Mouse (Mus musculus): Measurements from ENCODE around the gene Srpr.

Gene Srpr

DNA sequence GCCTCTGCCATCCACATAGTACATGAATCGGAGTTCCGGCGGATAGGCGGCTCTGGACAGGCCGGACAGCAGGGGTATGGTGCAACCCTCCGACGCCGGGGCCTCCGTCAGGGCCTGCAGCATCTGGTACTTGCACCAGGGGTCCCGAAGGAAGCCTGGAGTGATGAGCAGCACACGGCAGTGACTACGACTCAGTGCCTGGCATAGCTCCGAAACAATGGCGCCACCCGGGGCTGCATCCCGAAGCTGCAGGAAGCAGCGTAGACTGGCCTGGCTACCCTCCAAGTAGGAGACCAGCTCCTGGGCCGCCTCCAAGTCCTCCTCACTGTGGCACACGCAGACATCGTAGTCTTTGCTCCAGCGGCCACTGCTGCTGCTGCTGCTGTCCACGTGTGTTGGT, 11.3 kb upstream of the Srpr start:
- no peak for DNase-seq (ENCODE audit: low read depth, low spot score)

DNA sequence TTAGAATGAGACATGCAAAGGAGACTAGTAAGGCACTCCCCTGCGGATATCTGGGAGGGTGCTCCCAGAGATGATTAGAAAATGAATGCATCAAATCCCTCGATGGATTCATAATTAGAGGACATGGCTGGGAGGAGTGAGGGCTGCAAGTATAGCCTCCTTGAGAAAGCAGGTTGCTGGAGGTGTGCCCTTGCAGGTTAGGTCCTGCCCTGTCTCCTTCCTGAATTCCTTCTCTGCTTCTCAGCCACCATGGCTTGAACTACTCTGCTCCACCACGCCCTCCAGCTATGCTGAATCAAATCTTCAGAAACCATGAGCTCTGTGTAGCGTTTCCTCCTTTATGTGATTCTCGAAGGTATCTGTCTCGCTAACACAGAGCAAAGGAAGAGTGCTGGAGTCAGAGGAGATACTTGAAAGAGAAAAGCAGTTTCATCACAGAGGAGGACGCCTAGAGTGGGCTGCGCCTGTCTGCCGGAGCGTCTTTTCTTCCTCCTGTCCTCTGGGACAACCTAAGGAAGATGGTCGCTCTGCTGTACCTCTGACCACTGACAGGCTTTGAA, 6.9 kb upstream of the Srpr start:
- DNase-seq (ENCODE audit: low read depth, low spot score), result no peak

DNA sequence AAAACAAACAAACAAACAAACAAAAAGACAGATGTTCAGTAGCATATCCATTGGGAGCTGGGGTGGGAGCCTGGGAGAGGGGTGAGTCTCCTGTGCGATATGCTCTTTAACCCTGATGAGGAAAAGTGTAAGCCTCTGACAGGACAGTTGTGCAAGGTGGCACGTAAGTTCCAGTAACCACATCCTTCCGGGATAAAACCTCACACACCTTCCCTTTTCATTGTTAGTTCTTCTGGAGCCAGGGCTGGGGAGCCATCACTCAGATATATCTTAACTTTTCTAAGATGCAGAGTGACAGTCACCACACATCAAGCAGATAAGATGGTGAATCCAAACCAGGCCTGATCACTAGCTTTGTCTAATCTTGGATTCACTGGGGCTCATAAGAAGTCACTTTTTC, 5.9 kb upstream of the Srpr start:
- DNase-seq (ENCODE audit: low read depth, low spot score), result no peak

DNA sequence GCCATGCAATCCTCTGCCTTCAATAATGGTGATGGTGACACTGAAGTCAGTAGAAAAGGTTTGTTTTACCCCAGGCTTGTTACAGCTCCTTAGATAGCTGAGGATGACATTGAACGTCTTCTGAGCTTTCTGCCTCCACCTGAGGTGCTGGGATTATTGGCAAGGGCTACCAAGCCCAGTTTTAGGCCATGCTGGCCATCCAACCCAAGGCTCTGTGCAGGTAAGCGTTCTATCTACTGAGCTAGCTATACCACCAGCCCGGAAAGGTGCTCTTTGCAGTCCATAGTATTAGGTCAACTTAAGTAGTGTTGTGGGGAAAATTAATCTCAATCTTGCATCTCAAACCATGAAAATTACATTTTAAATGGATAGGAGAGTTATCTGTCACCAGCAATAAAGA, 2.4 kb upstream of the Srpr start:
- no peak for DNase-seq (ENCODE audit: low read depth, low spot score)

DNA sequence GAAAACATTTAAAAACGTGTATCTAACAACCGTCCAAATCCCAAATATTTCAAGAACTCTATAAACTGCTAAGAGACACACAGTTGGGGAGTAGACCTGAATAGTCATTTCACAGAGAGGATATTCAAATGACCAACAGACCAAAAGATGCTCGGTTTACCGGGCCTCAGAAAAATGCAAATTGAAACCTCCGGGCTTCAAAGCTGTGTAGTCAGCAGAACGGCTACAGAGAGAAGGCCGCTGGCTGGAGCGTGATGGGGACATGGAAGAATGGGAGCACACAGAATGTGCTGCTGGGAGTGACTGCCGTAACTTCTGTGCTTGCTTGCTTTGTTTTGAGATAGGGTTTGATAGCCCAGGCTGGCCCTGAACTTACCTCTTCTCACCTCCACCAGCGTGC, 1.6 kb upstream of the Srpr start:
- DNase-seq (ENCODE audit: low read depth, low spot score), result no peak

DNA sequence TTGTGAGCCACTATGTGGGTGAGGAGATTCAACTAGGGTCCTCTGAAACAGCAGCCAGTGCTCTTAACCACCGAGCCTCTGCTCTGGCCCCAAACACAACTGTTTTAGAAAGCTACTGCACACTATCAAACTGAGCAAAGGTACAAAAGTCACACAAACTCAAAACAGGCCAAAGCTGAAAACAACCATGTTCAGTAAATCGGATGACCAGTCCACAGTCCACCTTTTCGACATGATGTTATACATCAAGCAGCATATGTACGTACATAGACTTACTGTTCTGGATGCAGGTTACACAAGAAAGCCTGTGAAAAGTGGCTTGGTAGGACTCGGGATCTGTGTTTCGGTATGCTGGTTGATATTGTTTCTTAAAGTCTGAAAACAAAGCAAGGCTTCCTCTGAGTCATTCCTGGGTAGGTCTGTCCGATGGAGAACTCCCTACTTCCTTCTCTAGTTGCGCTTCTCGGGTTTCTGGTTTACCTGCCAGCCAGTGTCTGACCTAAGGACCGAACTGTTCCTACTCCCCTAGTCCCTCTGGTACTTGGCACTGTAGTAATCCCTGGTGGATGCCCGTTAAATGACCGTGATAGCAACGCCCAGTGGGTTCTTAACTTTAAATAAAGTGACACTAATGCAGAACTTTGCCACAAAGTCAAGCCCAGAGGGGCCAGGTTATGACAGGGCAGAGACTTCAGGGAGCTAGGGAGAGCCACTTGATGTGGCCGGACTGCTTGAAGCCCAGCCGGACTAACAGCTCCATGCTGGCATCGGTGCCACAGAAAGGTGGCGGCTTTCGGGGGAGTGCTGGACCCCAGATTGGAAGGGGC, 817 bp upstream of the Srpr start:
- DNase-seq (ENCODE audit: low read depth, low spot score), result no peak

DNA sequence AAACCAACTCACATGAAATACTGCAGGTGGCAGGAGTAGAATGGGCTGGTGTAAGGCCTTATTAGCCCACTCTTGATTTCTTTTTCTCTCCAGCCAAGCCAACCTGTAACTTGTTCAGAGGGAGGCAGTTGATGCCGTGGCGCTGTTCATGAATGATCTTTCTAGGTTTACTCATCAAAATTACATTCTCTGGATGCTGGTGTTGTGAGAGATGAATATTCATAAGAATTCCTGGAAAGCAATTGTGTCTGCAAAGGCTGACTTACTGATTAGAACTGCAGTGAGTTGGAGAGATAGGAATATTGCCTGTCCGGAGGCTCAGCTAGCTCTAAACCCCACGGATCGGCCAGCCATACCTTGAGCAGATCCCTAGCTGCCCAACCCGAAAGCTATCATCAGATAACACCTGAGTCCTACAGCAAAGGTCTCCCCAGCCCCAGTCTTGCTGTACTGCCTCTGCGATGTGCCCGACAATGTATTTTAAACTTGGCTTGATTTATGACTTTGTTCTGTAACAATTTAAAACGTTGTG, 620 bp downstream of the Srpr start:
- DNase-seq (ENCODE audit: low read depth, low spot score), result no peak

DNA sequence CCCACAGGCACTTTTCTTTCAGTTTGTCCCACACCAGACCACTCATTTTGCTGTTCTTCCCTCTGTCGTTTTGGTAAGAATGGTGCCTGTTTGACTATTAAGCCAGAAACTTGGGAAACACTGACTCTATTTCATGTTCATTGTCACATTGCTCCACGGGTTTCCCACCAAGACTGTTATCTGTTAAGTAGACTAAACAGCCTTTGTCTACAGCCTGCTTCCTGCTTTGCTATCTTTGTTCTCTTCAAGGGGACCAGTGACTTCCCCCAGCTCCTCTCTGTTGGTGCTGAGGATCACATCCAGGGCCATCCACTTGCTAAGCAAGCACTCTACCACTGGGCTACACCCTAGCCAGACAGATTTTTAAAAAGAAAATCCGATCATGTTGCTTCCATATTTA, 3.6 kb downstream of the Srpr start:
- DNase-seq (ENCODE audit: low read depth, low spot score), result no peak

DNA sequence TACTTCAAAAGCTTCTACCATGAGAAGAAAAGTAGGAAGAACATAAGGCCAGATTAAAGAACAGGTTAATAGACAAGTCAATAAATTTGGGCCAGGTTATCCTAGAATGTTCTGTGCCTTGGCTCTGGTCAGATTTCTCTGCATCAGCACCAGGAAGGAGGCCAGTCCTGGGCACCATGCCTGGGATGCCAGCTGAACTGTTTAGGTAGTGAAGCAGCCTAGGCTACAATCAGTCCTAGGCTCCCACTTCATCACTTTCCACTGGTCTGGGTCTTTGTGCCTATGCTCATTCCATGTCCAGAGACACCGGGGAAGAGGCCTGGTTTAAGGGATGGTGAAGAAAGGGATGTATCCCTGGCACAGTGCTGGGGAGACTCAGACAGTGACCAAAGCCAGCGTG, 4.4 kb downstream of the Srpr start:
- DNase-seq (ENCODE audit: low read depth, low spot score), result no peak

DNA sequence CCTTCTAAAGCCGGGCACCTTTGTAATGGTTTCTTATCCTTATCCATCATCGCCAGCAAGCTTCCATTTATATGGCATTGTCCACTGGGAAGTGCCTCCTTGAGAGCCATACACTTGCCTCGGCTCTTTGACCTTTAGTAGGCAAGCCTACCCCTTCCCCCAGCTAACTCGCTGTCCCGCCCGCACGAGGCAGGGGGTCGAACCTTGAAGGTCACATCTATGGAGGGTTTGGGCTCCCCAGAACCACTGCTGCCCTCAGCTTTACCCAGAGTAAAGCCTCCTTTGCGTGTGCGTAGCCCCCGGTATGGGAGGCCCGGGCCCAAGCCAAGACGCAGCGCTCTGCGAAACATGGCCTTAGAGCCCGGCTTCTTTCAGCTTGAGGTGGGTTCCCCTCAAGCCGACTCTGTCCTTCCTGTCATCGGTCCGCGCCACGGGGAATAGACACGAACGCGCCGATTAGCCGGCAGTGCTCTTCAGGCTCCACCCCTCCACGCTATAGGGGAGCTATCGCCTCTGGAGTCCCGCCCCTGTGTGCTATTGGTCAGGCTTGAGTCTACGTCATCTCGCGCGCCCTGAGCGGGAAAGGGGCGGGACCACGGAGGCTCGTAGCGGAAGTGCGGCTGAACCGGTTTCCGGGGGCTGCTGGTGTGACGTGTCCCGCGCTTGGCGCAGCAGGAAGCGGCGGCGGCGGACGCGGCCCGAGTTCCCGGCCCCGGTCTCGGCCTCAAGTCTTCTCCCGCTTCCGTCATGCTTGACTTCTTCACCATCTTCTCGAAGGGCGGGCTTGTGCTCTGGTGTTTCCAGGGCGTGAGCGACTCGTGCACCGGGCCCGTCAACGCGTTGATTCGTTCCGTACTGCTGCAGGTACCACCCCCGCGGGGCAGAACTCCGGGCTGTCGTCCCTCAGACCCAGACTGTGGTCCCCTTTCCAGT, 10.8 kb downstream of the Srpr start, which contains the start of gene Foxred1:
Gene Foxred1, minus strand, starts transcription at position 514 of the 933 bp plus-strand sequence.
- DNase-seq (ENCODE audit: low read depth, low spot score), result peak; percentile 98

DNA sequence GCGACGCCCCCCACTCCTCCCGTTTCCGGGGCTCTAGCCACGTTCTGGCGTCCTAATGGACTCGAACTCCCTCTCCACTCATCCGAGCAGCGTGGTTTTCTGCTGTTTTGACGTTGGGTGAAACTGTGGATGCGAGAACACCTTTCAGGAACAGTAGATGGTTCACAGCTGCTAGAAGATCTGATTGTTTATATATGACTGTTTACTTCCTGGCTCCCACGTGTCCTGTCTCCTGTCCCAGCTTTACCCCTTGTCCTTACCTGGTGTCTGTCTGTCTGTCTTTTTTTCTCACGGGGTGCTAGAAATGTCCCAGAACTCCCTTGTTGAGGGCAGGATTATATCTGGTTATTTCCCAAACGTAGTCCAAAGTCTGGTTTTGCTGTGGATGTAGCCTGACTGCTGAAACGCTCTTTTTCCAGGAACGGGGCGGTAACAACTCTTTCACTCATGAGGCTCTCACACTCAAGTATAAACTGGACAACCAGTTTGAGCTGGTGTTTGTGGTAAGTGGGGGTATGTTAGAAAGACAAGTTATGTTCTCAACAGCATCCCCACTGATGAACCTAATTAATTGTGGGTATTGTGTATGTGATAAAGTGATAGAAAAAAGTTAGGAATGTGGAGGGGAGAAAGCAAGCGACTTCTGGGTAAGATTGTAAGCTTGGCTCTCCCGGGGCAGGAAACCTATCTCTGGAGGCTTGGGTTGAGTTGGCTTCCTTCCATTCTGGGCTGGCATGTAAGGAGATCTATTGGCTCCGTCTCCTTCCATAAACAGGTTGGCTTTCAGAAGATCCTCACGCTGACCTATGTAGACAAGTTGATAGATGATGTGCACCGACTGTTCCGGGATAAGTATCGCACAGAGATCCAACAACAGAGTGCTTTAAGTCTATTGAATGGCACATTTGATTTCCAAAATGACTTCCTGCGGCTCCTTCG, 11.9 kb downstream of the Srpr start:
- no peak for DNase-seq (ENCODE audit: low read depth, low spot score)

DNA sequence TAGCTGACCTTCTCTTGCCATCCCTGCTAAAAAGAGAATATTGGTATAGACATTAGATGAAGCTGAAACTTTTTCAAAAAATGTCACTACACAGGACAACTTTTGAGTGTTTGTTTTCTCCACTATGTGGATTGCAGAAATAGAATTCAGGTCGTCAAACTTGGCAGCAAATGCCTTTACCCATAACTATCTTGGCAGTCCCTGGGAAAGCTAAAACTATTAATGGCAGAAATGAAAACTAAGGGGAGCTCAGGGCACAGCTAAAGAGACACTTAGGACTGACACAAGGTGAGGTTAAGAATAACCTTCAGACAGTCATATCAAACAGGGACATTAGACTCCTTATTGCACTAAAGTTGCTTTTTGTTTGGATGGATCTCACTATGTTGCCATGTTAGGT, 18.0 kb downstream of the Srpr start:
- no peak for DNase-seq (ENCODE audit: low read depth, low spot score)

DNA sequence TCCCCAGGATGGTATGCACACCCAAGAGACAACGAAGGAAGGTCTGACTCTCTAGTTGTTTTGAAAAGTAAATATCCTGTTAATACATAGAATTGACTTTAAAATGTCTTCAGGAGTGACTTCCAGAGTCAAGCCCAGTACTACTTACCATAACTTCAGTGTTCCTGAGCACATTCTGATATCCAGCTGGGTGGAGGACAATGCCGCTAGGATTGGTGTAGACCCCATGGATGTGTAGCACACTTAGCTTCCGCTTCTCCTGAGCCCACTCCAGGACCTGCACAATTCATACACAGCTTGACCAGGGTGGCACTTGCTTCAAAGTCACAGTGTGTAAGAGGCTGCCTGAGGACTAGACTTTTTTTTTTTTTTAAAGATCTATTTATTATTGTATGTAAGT, 23.5 kb downstream of the Srpr start:
- DNase-seq (ENCODE audit: low read depth, low spot score), result no peak

DNA sequence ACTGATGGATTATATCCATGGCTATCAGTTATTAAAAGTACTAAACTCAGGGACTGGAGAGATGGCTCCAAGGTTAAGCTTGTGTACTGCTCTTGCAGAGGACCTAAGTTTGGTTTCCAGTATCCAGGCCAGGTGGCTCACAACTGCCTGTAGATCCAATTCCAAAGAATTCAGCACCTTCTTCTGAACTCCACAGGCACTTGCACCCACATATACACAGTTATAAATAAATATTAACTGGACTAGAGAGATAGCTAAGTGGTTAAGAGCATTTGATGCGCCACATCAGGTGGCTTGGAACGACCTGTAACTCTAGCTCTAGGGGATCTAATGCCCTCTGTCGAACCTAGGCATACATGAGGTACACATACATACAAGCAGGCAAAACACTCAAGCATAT, 28.7 kb downstream of the Srpr start:
- DNase-seq (ENCODE audit: low read depth, low spot score), result no peak

DNA sequence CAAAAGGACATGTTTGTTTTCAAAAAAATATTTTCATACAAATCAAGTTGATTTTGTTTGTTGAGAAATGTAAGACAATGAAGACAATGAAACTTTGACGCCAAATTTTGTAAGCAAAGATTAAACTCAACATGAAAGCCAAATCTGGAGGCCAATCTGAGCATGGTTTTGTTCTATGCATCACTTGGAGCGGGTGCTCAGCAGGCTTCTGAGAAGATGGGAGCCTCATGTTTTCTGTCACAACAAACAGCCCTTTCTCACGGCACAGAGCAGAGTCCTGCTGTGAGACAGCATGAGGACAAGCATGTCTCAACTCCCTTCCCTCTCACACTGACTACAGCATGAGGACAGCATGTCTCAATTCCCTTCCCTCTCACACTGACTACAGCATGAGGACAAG, 36.0 kb downstream of the Srpr start:
- DNase-seq (ENCODE audit: low read depth, low spot score), result no peak

DNA sequence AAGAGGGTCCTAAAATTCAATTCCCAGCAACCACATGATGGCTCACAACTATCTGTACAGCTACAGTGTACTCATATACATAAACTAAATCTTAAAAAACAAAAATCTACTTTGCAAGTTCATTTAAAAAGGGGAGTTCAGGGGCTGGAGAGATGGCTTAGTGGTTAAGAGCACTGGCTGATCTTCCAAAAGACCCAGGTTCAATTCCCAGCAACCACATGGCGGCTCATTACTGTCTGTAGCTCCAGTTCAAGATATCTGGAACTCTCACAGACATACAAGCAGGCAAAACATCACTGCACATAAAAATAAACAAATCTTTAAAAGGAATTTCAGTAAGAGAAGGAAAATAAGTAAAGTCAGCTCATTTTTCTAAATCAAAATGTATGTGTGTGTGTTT, 38.4 kb downstream of the Srpr start:
- DNase-seq (ENCODE audit: low read depth, low spot score), result no peak

DNA sequence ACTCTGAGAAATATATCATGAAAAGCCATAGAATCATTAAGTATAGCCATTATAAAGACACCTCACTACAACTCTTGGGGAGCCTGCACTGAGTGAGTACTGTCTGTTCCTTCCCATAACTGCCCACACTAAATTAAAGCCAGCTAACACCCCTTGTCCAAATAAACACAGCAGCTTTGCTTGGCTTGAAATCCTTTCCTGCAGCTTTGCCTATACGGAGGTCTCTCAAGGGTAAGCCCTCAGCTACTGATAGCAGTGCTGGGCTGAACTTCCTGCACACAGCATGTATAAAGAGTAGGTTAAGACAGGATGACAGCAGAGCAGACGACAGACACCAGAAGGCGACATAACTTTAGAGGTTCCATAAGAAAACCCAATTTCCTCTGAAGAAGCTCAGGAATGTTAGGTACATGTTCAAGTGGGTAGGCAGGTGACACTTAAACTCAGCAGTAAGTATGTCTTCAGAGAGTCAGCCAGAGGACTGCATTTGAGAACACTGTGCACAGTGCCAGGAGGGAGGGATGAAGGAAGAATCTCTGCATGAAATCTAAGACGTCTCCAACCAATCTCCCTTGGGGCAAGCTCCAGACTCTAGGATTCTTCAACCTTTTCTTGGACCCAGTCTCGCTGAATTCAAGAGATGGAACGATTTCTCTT, 39.1 kb downstream of the Srpr start:
- no peak for DNase-seq (ENCODE audit: low read depth, low spot score)

DNA sequence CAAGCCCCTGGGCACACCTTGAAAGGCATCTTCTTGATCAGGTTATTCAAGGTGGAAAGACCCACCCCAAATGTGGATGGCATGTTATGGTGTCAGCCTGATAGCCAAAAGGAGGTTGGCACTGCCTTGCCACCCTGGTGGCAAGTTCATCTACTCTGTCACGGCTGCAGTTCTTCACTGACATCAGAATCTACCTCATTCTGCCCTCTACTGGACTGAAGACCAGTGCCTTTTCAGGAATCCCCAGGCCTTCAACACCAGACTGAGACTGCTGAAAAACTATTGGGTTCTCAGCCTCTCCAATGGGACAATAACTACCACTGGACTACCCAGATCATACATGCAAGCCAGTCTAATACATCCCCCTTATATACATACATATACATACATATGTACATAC, 39.8 kb downstream of the Srpr start:
- no peak for DNase-seq (ENCODE audit: low read depth, low spot score)

DNA sequence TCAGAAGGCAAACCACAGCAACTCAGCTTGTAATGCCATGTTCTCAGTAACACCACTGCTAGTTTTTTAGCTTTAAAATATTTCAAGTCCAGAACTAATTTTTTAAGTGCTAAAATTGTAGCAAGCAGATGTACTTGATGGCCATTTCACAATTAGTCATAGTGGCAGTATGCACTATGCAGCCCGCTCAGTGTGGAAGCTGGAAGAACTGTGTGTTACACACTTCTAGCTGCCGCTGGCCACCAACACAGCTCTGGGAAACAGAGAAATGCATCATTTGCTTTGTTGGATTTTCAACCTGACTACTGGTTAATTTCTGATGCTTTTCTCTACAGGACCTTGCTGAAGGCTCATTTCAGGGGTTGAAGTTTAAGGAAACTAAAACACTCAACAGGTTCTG, 47.4 kb downstream of the Srpr start:
- no peak for DNase-seq (ENCODE audit: low read depth, low spot score)

DNA sequence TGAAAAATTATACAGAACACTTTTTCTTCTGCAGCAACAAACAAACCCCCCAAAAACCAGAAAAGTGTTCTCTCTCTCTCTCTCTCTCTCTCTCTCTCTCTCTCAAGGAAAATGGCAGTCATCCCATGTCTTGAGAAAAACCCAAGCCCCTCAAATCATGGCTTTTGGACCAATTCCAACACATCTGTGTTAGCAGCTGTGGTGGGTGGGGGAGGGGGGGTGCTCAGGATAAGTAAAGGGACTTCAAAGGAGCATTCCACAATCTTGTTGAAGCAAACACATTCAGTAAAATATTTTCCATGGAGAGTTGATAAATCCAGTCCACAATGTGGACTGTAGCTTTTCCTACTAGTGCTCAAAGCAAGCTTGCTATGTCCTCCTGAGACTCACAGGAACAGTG, 49.5 kb downstream of the Srpr start:
- DNase-seq (ENCODE audit: low read depth, low spot score), result no peak

DNA sequence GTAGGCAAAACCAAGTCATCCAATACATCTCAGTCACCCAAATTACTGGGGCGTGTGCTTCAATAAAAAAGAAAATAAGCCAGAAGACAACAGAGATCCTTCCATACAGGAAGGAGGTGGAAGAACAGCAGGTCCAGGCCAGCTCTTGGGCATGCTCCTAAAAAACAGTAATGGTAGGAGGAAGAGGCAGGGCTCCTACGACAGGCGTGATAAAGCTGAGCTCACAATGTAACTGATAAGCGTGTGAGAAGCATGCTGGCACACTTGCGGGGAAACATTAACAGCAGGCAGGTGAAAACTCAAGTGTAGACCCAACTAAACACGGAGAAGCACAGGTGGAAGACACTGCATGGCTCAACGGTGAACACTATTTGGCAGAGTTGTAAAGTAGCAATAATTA, 57.4 kb downstream of the Srpr start:
- no peak for DNase-seq (ENCODE audit: low read depth, low spot score)

Data from retina, adult 2 months (tissue).